Mouse (Mus musculus): ENCODE measurements around the gene Bcl2. TPM values are rescaled to one million over a fixed set of nuclear protein-coding genes. Genes with fewer than 3 reads are reported as not detected.

Bcl2 gene
- total and polyA plus RNA-seq, 2 experiments from 2014 or later = 3.3 to 3.6 TPM

GRCm38 (mm10) chr1:106513890-106514643, 200.0 kb downstream of the Bcl2 start:
- TF ChIP-seq CTCF (IDR thresholded peaks at IDR 0.05; ENCODE audit: low read depth) (no peak), EP300 (IDR thresholded peaks at IDR 0.05; ENCODE audit: low read depth) (no peak)
- Histone ChIP-seq H3K36me3 (replicated peaks; ENCODE audit: control insufficient read depth, insufficient read depth, low read length) (no peaks in the 10 kb centered on the region), H3K4me1 (ENCODE audit: control insufficient read depth, insufficient read depth) (peaks cover 21% of the 10 kb centered on the region; the same call in 1 of the 2 replicates), H3K9me3 (replicated peaks; ENCODE audit: control insufficient read depth, low read length) (no peaks in the 10 kb centered on the region), H3K27me3 (ENCODE audit: control insufficient read depth, insufficient read depth, low read length) (no peaks in the 10 kb centered on the region), H3K4me3 (ENCODE audit: low read depth, low read length) (no peak overlapping the region), H3K27ac (ENCODE audit: low read depth) (peak overlapping the region; percentile 50; the same call in 1 of the 2 replicates), H3K9ac (replicated peaks; ENCODE audit: low read depth, low read length) (no peak overlapping the region), H3K4me2 (ENCODE audit: low read depth, low read length) (peak overlapping the region; percentile 9; the same call in 1 of the 2 replicates)
- WGBS = 34% methylated on average over 7 of the region's 7 CpGs
- 0 out of 2 replicates have a peak, but pooled peaks have one; percentile 60 for ATAC-seq (ENCODE audit: insufficient read depth, low read depth)
- DNase-seq (ENCODE audit: low spot score) = no peak

- ATAC-seq (ENCODE audit: insufficient read depth, low read depth) = no peak
- no peak for DNase-seq (ENCODE audit: low spot score)
- Histone ChIP-seq H3K9ac (replicated peaks; ENCODE audit: low read depth, low read length) (no peak overlapping the region), H3K27ac (ENCODE audit: low read depth) (peak overlapping the region; percentile 50; the same call in 1 of the 2 replicates), H3K36me3 (replicated peaks; ENCODE audit: control insufficient read depth, insufficient read depth, low read length) (no peaks in the 10 kb centered on the region), H3K27me3 (ENCODE audit: control insufficient read depth, insufficient read depth, low read length) (no peaks in the 10 kb centered on the region), H3K9me3 (replicated peaks; ENCODE audit: control insufficient read depth, low read length) (no peaks in the 10 kb centered on the region), H3K4me3 (ENCODE audit: low read depth, low read length) (no peak overlapping the region), H3K4me2 (ENCODE audit: low read depth, low read length) (peak overlapping the region; percentile 9; the same call in 1 of the 2 replicates), H3K4me1 (ENCODE audit: control insufficient read depth, insufficient read depth) (peaks cover 21% of the 10 kb centered on the region; the same call in 1 of the 2 replicates)
- 60% methylated on average over 4 of the region's 4 CpGs for WGBS
- TF ChIP-seq EP300 (IDR thresholded peaks at IDR 0.05; ENCODE audit: low read depth) (no peak), CTCF (IDR thresholded peaks at IDR 0.05; ENCODE audit: low read depth) (no peak)
These were observed 200.6 kb downstream of the Bcl2 start for GRCm38 (mm10) chr1:106513481-106513880.

- no peaks in the 10 kb centered on the region for H3K36me3 ChIP-seq (replicated peaks; ENCODE audit: control insufficient read depth, insufficient read depth, low read length)
- ATAC-seq (ENCODE audit: insufficient read depth, low read depth) (peak; percentile 68), DNase-seq (ENCODE audit: low spot score) (peak; percentile 66)
- no peak overlapping the region for H3K4me3 ChIP-seq (ENCODE audit: low read depth, low read length)
- H3K27me3 ChIP-seq (ENCODE audit: control insufficient read depth, insufficient read depth, low read length) = no peaks in the 10 kb centered on the region
- H3K4me1 ChIP-seq (ENCODE audit: control insufficient read depth, insufficient read depth) = peaks cover 14% of the 10 kb centered on the region; the same call in 1 of the 2 replicates
- 21% methylated on average over 6 of the region's 6 CpGs for WGBS
- no peak overlapping the region for H3K9ac ChIP-seq (replicated peaks; ENCODE audit: low read depth, low read length)
- H3K27ac ChIP-seq (ENCODE audit: low read depth) = no peak overlapping the region
- H3K9me3 ChIP-seq (replicated peaks; ENCODE audit: control insufficient read depth, low read length) = no peaks in the 10 kb centered on the region
- TF ChIP-seq EP300 (IDR thresholded peaks at IDR 0.05; ENCODE audit: low read depth) (no peak), CTCF (IDR thresholded peaks at IDR 0.05; ENCODE audit: low read depth) (peak; percentile 96)
- no peak overlapping the region for H3K4me2 ChIP-seq (ENCODE audit: low read depth, low read length)
These were observed 202.5 kb downstream of the Bcl2 start for GRCm38 (mm10) chr1:106511593-106511992.

- H3K4me2 ChIP-seq (ENCODE audit: low read depth, low read length) = no peak overlapping the region
- ATAC-seq (ENCODE audit: insufficient read depth, low read depth) (no peak), DNase-seq (ENCODE audit: low spot score) (no peak)
- H3K4me3 ChIP-seq (ENCODE audit: low read depth, low read length) = no peak overlapping the region
- TF ChIP-seq EP300 (IDR thresholded peaks at IDR 0.05; ENCODE audit: low read depth) (no peak), CTCF (IDR thresholded peaks at IDR 0.05; ENCODE audit: low read depth) (no peak)
- H3K4me1 ChIP-seq (ENCODE audit: control insufficient read depth, insufficient read depth) = no peaks in the 10 kb centered on the region
- H3K36me3 ChIP-seq (replicated peaks; ENCODE audit: control insufficient read depth, insufficient read depth, low read length) = no peaks in the 10 kb centered on the region
- no peaks in the 10 kb centered on the region for H3K27me3 ChIP-seq (ENCODE audit: control insufficient read depth, insufficient read depth, low read length)
- no peak overlapping the region for H3K9ac ChIP-seq (replicated peaks; ENCODE audit: low read depth, low read length)
- 77% methylated on average over 1 of the region's 1 CpGs for WGBS
- H3K27ac ChIP-seq (ENCODE audit: low read depth) = no peak overlapping the region
- no peaks in the 10 kb centered on the region for H3K9me3 ChIP-seq (replicated peaks; ENCODE audit: control insufficient read depth, low read length)
These were observed 206.5 kb downstream of the Bcl2 start for GRCm38 (mm10) chr1:106507556-106507955.

GRCm38 (mm10) chr1:106503910-106504309, 210.2 kb downstream of the Bcl2 start:
- no peaks in the 10 kb centered on the region for H3K36me3 ChIP-seq (replicated peaks; ENCODE audit: control insufficient read depth, insufficient read depth, low read length)
- TF ChIP-seq EP300 (IDR thresholded peaks at IDR 0.05; ENCODE audit: low read depth) = no peak
- TF ChIP-seq CTCF (IDR thresholded peaks at IDR 0.05; ENCODE audit: low read depth) = no peak

More at GRCm38 (mm10) chr1:106503910-106504309, 210.2 kb downstream of the Bcl2 start:
- Histone ChIP-seq H3K27ac (ENCODE audit: low read depth) (no peak overlapping the region), H3K9ac (replicated peaks; ENCODE audit: low read depth, low read length) (no peak overlapping the region), H3K4me2 (ENCODE audit: low read depth, low read length) (no peak overlapping the region), H3K27me3 (ENCODE audit: control insufficient read depth, insufficient read depth, low read length) (no peaks in the 10 kb centered on the region), H3K4me3 (ENCODE audit: low read depth, low read length) (no peak overlapping the region), H3K4me1 (ENCODE audit: control insufficient read depth, insufficient read depth) (no peaks in the 10 kb centered on the region), H3K9me3 (replicated peaks; ENCODE audit: control insufficient read depth, low read length) (no peaks in the 10 kb centered on the region)
- ATAC-seq (ENCODE audit: insufficient read depth, low read depth) = no peak
- no peak for DNase-seq (ENCODE audit: low spot score)
- WGBS = 81% methylated on average over 3 of the region's 3 CpGs

Measured in heart, postnatal 0 days (tissue).